Mouse (Mus musculus) intestine, embryonic 15.5 days (tissue): ENCODE results near the gene Ttc23. TPM values are rescaled to one million over a fixed set of nuclear protein-coding genes. Genes with fewer than 3 reads are reported as not detected.

Source experiments
- ATAC-seq: fragments of 200-750 bp; cut with Nextera tagmentation; 2 replicates; pipeline ENCODE4 v1.8.0; 2017; ENCODE audit warnings: moderate TSS enrichment, moderate library complexity
- H3K27ac ChIP-seq: fragments of 300-500 bp; sonication (generic); 2 replicates; pipeline ENCODE4 v1.5.1; 2015; ENCODE audit warnings: mild to moderate bottlenecking, inconsistent platforms
- H3K27me3 ChIP-seq: fragments of 300-500 bp; sonication (generic); replicated peaks from 2 replicates; pipeline ENCODE4 v1.6.1; 2015; ENCODE audit warnings: inconsistent platforms
- H3K36me3 ChIP-seq: fragments of 300-500 bp; sonication (generic); 2 replicates; pipeline ENCODE4 v1.6.1; 2015; ENCODE audit warnings: inconsistent platforms
- H3K4me1 ChIP-seq: fragments of 300-500 bp; sonication (generic); replicated peaks from 2 replicates; pipeline ENCODE4 v1.6.1; 2015; ENCODE audit warnings: inconsistent platforms
- H3K4me2 ChIP-seq: fragments of 300-500 bp; sonication (generic); replicated peaks from 2 replicates; pipeline ENCODE4 v1.6.1; 2015; ENCODE audit warnings: mild to moderate bottlenecking, inconsistent platforms
- H3K4me3 ChIP-seq: fragments of 300-500 bp; sonication (generic); replicated peaks from 2 replicates; pipeline ENCODE4 v1.5.1; 2015; ENCODE audit warnings: inconsistent platforms
- H3K9ac ChIP-seq: fragments of 300-500 bp; sonication (generic); 2 replicates; pipeline ENCODE4 v1.6.1; 2015; ENCODE audit warnings: inconsistent platforms
- H3K9me3 ChIP-seq: fragments of 300-500 bp; sonication (generic); 2 replicates; pipeline ENCODE4 v1.6.1; 2016; ENCODE audit warnings: inconsistent platforms
- WGBS: fragments of 180-500 bp; shearing (Covaris S2); methylation state at CpG from one replicate; pipeline ENCODE4 v1.1.7; 2015; 5-methylcytosine and 5-hydroxymethylcytosine counted together
- polyA plus RNA-seq: library from polyadenylated mRNA; unstranded; fragments of >200 nt; fragmentation: Nextera tagmentation; extraction: Ambion mirVana; gene quantifications from 2 replicates; pipeline ENCODE4 v1.2.1, GENCODE M21; 2015

The Ttc23 gene
- polyA plus RNA-seq, result 20.9 and 21.8 TPM in 2 replicates

- Histone ChIP-seq H3K27me3 (no peaks in the 10 kb centered on the region), H3K4me1 (peaks cover 19% of the 10 kb centered on the region; the same call in 1 of the 2 replicates), H3K9ac (peak within 1 kb of the TSS; percentile 66), H3K9me3 (no peaks in the 10 kb centered on the region), H3K4me3 (peak within 1 kb of the TSS; percentile 79), H3K27ac (peak within 1 kb of the TSS; percentile 76), H3K36me3 (no peaks in the 10 kb centered on the region), H3K4me2 (peak within 1 kb of the TSS; percentile 62)
- ATAC-seq, result no peak
- 5% methylated on average over 5 of the region's 5 CpGs for WGBS
Observed at GRCm38 (mm10) chr7:67647277-67647676, at the start of gene Ttc23. Gene Ttc23, plus strand, starts transcription at chr7:67647410.

GRCm38 (mm10) chr7:67598050-67598449, 49.2 kb upstream of the Ttc23 start:
- 71% methylated on average over 3 of the region's 3 CpGs for WGBS
- Histone ChIP-seq H3K4me3 (no peak overlapping the region), H3K36me3 (no peaks in the 10 kb centered on the region), H3K9me3 (no peaks in the 10 kb centered on the region), H3K27ac (no peak overlapping the region), H3K4me2 (no peak overlapping the region), H3K9ac (no peak overlapping the region), H3K27me3 (no peaks in the 10 kb centered on the region), H3K4me1 (0 out of 2 replicates have a peak, but pooled peaks cover 3% of the 10 kb centered on the region)
- ATAC-seq, result no peak

- H3K27ac ChIP-seq, result no peak overlapping the region
- H3K36me3 ChIP-seq, result no peaks in the 10 kb centered on the region
- no peaks in the 10 kb centered on the region for H3K4me1 ChIP-seq
- H3K4me3 ChIP-seq, result no peak overlapping the region
- WGBS, result 93% methylated on average over 6 of the region's 6 CpGs
- ATAC-seq, result no peak
- H3K4me2 ChIP-seq, result no peak overlapping the region
- H3K27me3 ChIP-seq, result no peaks in the 10 kb centered on the region
- no peaks in the 10 kb centered on the region for H3K9me3 ChIP-seq
- H3K9ac ChIP-seq, result no peak overlapping the region
Observed at GRCm38 (mm10) chr7:67605114-67605513, 42.1 kb upstream of the Ttc23 start.

GRCm38 (mm10) chr7:67606250-67606649, 41.0 kb upstream of the Ttc23 start:
- Histone ChIP-seq H3K27me3 (no peaks in the 10 kb centered on the region), H3K4me2 (no peak overlapping the region), H3K4me3 (no peak overlapping the region), H3K27ac (no peak overlapping the region), H3K4me1 (no peaks in the 10 kb centered on the region), H3K36me3 (no peaks in the 10 kb centered on the region), H3K9me3 (no peaks in the 10 kb centered on the region), H3K9ac (no peak overlapping the region)
- no peak for ATAC-seq
- 64% methylated on average over 1 of the region's 1 CpGs for WGBS

- no peaks in the 10 kb centered on the region for H3K36me3 ChIP-seq
- H3K9me3 ChIP-seq, result no peaks in the 10 kb centered on the region
- ATAC-seq, result no peak
- no peak overlapping the region for H3K4me3 ChIP-seq
- no peaks in the 10 kb centered on the region for H3K27me3 ChIP-seq
- H3K27ac ChIP-seq, result no peak overlapping the region
- H3K9ac ChIP-seq, result no peak overlapping the region
- no peaks in the 10 kb centered on the region for H3K4me1 ChIP-seq
- no peak overlapping the region for H3K4me2 ChIP-seq
- WGBS, result 63% methylated on average over 5 of the region's 5 CpGs
Observed at GRCm38 (mm10) chr7:67607669-67608347, 39.4 kb upstream of the Ttc23 start.

GRCm38 (mm10) chr7:67608348-67609024, 38.7 kb upstream of the Ttc23 start:
- no peaks in the 10 kb centered on the region for H3K36me3 ChIP-seq
- H3K4me2 ChIP-seq, result no peak overlapping the region
- no peak overlapping the region for H3K27ac ChIP-seq
- 60% methylated on average over 4 of the region's 4 CpGs for WGBS
- H3K9ac ChIP-seq, result no peak overlapping the region
- no peak for ATAC-seq
- no peak overlapping the region for H3K4me3 ChIP-seq
- no peaks in the 10 kb centered on the region for H3K9me3 ChIP-seq
- no peaks in the 10 kb centered on the region for H3K4me1 ChIP-seq
- H3K27me3 ChIP-seq, result no peaks in the 10 kb centered on the region

- Histone ChIP-seq H3K27ac (no peak overlapping the region), H3K9ac (no peak overlapping the region), H3K9me3 (no peaks in the 10 kb centered on the region), H3K4me1 (no peaks in the 10 kb centered on the region), H3K4me2 (no peak overlapping the region), H3K27me3 (no peaks in the 10 kb centered on the region), H3K4me3 (no peak overlapping the region), H3K36me3 (no peaks in the 10 kb centered on the region)
- ATAC-seq, result no peak
- WGBS, result 70% methylated on average over 10 of the region's 10 CpGs
Observed at GRCm38 (mm10) chr7:67613795-67614463, 33.3 kb upstream of the Ttc23 start.

- Histone ChIP-seq H3K9me3 (no peaks in the 10 kb centered on the region), H3K36me3 (no peaks in the 10 kb centered on the region), H3K27me3 (no peaks in the 10 kb centered on the region), H3K4me3 (no peak overlapping the region), H3K4me1 (no peaks in the 10 kb centered on the region), H3K9ac (no peak overlapping the region), H3K27ac (no peak overlapping the region), H3K4me2 (no peak overlapping the region)
- 89% methylated on average over 7 of the region's 7 CpGs for WGBS
- no peak for ATAC-seq
Observed at GRCm38 (mm10) chr7:67614464-67614861, 32.7 kb upstream of the Ttc23 start.

GRCm38 (mm10) chr7:67616890-67617289, 30.3 kb upstream of the Ttc23 start:
- Histone ChIP-seq H3K27ac (no peak overlapping the region), H3K9me3 (no peaks in the 10 kb centered on the region), H3K4me2 (no peak overlapping the region), H3K36me3 (no peaks in the 10 kb centered on the region), H3K27me3 (no peaks in the 10 kb centered on the region), H3K4me1 (no peaks in the 10 kb centered on the region), H3K4me3 (no peak overlapping the region), H3K9ac (no peak overlapping the region)
- ATAC-seq, result no peak
- 80% methylated on average over 4 of the region's 4 CpGs for WGBS

GRCm38 (mm10) chr7:67617646-67618045, 29.6 kb upstream of the Ttc23 start:
- Histone ChIP-seq H3K4me1 (no peaks in the 10 kb centered on the region), H3K27ac (no peak overlapping the region)
- 91% methylated on average over 10 of the region's 10 CpGs for WGBS

GRCm38 (mm10) chr7:67618316-67618715, 28.9 kb upstream of the Ttc23 start:
- WGBS, result 86% methylated on average over 3 of the region's 3 CpGs
- H3K4me3 ChIP-seq, result no peak overlapping the region
- no peaks in the 10 kb centered on the region for H3K4me1 ChIP-seq
- no peaks in the 10 kb centered on the region for H3K9me3 ChIP-seq
- no peak overlapping the region for H3K4me2 ChIP-seq
- H3K9ac ChIP-seq, result no peak overlapping the region
- H3K36me3 ChIP-seq, result no peaks in the 10 kb centered on the region
- no peak for ATAC-seq
- H3K27ac ChIP-seq, result no peak overlapping the region
- no peaks in the 10 kb centered on the region for H3K27me3 ChIP-seq

More at GRCm38 (mm10) chr7:67617646-67618045, 29.6 kb upstream of the Ttc23 start:
- no peak overlapping the region for H3K4me3 ChIP-seq
- ATAC-seq, result no peak
- H3K27me3 ChIP-seq, result no peaks in the 10 kb centered on the region
- no peak overlapping the region for H3K4me2 ChIP-seq
- H3K9me3 ChIP-seq, result no peaks in the 10 kb centered on the region
- no peaks in the 10 kb centered on the region for H3K36me3 ChIP-seq
- no peak overlapping the region for H3K9ac ChIP-seq

GRCm38 (mm10) chr7:67619836-67620235, 27.4 kb upstream of the Ttc23 start:
- Histone ChIP-seq H3K9ac (no peak overlapping the region), H3K9me3 (no peaks in the 10 kb centered on the region), H3K36me3 (no peaks in the 10 kb centered on the region), H3K27me3 (no peaks in the 10 kb centered on the region), H3K4me1 (no peaks in the 10 kb centered on the region), H3K4me3 (no peak overlapping the region), H3K4me2 (no peak overlapping the region), H3K27ac (no peak overlapping the region)
- 90% methylated on average over 4 of the region's 4 CpGs for WGBS
- no peak for ATAC-seq
